Mouse (Mus musculus) spleen, postnatal 10 days (tissue): Measurements from ENCODE around the gene Gm10229.
"Not testable (repeated sequence)": the region's sequence is repeated elsewhere in the genome, so short reads cannot be mapped to it uniquely, and the experiment has no call there.

Experiments
- DNase-seq, 2 experiments: peaks; one replicate each; pipeline ENCODE4 v3.0.0; 2021 to 2022; ENCODE audit warnings: low spot score in 2 of 2

Gm10229 gene

GRCm38 (mm10) chr16:89014984-89015383 lies at the start of gene Gm10229:
Gene Gm10229 (plus strand): TSS chr16:89015284.
- not testable (repeated sequence) for DNase-seq

DNA sequence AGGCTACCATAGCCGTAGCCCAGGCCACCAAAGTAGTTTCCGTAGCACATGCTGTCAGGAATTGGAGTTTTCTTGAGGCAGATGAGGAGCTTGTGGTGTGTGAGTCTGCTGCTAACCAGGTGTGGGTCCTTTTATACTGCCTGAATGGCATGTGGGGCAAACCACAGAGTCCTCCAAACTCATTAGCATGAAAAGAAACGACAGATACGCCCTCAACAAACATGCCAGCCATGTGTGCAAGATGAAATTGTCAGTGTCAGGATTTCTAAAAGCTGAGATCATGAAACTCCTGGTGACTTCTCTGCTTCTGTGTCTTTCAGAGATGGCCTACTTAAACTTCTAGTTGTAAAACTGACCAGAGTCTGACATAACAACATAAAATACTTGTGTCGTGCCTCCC lies 4.4 kb upstream of the Gm10229 start, which contains the start of gene Krtap22-2:
Krtap22-2 (minus strand) TSS at position 101 of the 400 bp plus-strand sequence.
- no peak for DNase-seq

DNA sequence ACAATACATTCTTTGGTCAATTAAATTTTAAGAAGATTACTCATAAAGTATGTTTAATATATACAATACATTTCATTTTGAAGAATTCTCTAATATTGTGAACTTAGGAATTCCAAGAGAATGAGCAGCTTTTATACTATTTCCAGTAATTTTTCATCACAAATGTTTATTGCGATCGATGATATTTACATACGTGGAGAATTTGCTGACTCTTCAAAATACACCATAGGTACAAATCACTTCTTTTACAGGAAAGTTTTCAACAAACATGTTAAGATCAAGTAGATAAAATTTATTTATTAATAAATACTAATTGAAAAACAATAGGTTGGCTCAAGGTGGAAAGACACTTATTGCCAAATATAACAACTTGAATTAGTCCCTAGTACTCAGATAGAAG lies 1.1 kb upstream of the Gm10229 start:
- no peak for DNase-seq

GRCm38 (mm10) chr16:89031399-89031798 lies 16.3 kb downstream of the Gm10229 start, which contains the start of gene Krtap6-1:
Gene Krtap6-1 (plus strand): TSS chr16:89031699.
- not testable (repeated sequence) for DNase-seq

GRCm38 (mm10) chr16:89041372-89041771 lies 26.3 kb downstream of the Gm10229 start, which contains the start of gene Gm10228:
Gene Gm10228 (minus strand): TSS chr16:89041472.
- not testable (repeated sequence) for DNase-seq

DNA sequence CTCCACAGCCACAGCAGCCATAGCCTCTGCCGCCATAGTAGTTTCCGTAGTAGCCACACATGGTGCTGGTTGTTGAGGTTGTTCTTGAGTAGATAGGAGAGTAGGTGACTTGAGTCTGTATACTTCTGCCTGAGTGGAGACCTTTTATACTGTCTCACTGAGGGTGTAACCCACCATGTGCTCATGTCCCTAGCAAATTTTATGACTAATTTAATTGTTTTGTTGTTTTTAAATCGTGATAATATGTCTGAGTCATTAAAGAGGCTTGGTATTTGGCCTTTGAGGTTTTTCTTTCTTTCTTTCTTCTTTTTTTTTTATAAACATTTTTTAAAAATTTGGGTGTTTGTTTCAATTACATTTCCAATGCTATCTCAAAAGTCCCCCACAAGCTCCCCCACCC lies 32.7 kb downstream of the Gm10229 start, which contains the start of gene Krtap6-5:
Krtap6-5 (minus strand) TSS at position 101 of the 400 bp plus-strand sequence.
- DNase-seq: no peak

- DNase-seq: not testable (repeated sequence)
Observed at GRCm38 (mm10) chr16:89063902-89064301, 48.8 kb downstream of the Gm10229 start, which contains the start of gene 1110025L11Rik. Gene 1110025L11Rik (minus strand): TSS chr16:89064002.
